Mouse (Mus musculus) liver, postnatal 0 days (tissue): ENCODE measurements around the gene Esr1. TPM values are rescaled to one million over a fixed set of nuclear protein-coding genes. Genes with fewer than 3 reads are reported as not detected.

Source experiments
- ATAC-seq: fragments of 200-750 bp; cut with Nextera tagmentation; 2 replicates; pipeline ENCODE4 v1.8.0; 2017; ENCODE audit warnings: mild to moderate bottlenecking, moderate library complexity
- DNase-seq: peaks from one replicate; pipeline ENCODE4 v3.0.0-alpha.2; 2016
- H3K27ac ChIP-seq: fragments of 300-500 bp; sonication (generic); 2 replicates; pipeline ENCODE4 v1.5.1; 2014; ENCODE audit warnings: antibody characterized with exemption, moderate library complexity, mild to moderate bottlenecking, low read depth
- H3K27me3 ChIP-seq: fragments of 300-500 bp; sonication (generic); 2 replicates; pipeline ENCODE4 v1.6.1; 2014; ENCODE audit warnings: low read length, control low read depth, mixed read lengths; ENCODE audit not compliant: insufficient read depth
- H3K36me3 ChIP-seq: fragments of 300-500 bp; sonication (generic); replicated peaks from 2 replicates; pipeline ENCODE4 v1.6.1; 2014; ENCODE audit warnings: mild to moderate bottlenecking, control low read depth, low read length, moderate library complexity, mixed read lengths; ENCODE audit not compliant: insufficient read depth
- H3K4me1 ChIP-seq: fragments of 300-500 bp; sonication (generic); 2 replicates; pipeline ENCODE4 v1.6.1; 2014; ENCODE audit warnings: antibody characterized with exemption, mild to moderate bottlenecking, control low read depth; ENCODE audit not compliant: insufficient read depth
- H3K4me2 ChIP-seq: fragments of 300-500 bp; sonication (generic); 2 replicates; pipeline ENCODE4 v1.6.1; 2014; ENCODE audit warnings: low read depth, mild to moderate bottlenecking, low read length, moderate library complexity, mixed read lengths
- H3K4me3 ChIP-seq: fragments of 300-500 bp; sonication (generic); 2 replicates; pipeline ENCODE4 v1.5.1; 2014; ENCODE audit warnings: low read depth, low read length
- H3K9ac ChIP-seq: fragments of 300-500 bp; sonication (generic); replicated peaks from 2 replicates; pipeline ENCODE4 v1.6.1; 2014; ENCODE audit warnings: mild to moderate bottlenecking, moderate library complexity
- H3K9me3 ChIP-seq: fragments of 300-500 bp; sonication (generic); 2 replicates; pipeline ENCODE4 v1.6.1; 2016; ENCODE audit warnings: mild to moderate bottlenecking, control low read depth, low read length, mixed read lengths
- CTCF ChIP-seq: sonication (generic); IDR thresholded peaks from 2 replicates; pipeline ENCODE4 v1.5.1; 2016; ENCODE audit warnings: antibody characterized with exemption, low read depth
- EP300 ChIP-seq: IDR thresholded peaks from 2 replicates; pipeline ENCODE4 v1.6.1; 2016; ENCODE audit warnings: antibody characterized with exemption, low read depth, mild to moderate bottlenecking
- WGBS: fragments of 180-500 bp; shearing (Covaris S2); extraction: QIAGEN DNeasy Blood & Tissue Kit; methylation state at CpG from one replicate; pipeline ENCODE4 v1.1.7; 2014; ENCODE audit not compliant: insufficient replicate concordance; 5-methylcytosine and 5-hydroxymethylcytosine counted together
- polyA plus RNA-seq: library from polyadenylated mRNA; unstranded; fragments of >200 nt; fragmentation: Nextera tagmentation; extraction: Ambion mirVana; gene quantifications from 2 replicates; pipeline ENCODE4 v1.2.1, GENCODE M21; 2015

Gene Esr1
- polyA plus RNA-seq, result 1.0 and 1.4 TPM in 2 replicates

DNA sequence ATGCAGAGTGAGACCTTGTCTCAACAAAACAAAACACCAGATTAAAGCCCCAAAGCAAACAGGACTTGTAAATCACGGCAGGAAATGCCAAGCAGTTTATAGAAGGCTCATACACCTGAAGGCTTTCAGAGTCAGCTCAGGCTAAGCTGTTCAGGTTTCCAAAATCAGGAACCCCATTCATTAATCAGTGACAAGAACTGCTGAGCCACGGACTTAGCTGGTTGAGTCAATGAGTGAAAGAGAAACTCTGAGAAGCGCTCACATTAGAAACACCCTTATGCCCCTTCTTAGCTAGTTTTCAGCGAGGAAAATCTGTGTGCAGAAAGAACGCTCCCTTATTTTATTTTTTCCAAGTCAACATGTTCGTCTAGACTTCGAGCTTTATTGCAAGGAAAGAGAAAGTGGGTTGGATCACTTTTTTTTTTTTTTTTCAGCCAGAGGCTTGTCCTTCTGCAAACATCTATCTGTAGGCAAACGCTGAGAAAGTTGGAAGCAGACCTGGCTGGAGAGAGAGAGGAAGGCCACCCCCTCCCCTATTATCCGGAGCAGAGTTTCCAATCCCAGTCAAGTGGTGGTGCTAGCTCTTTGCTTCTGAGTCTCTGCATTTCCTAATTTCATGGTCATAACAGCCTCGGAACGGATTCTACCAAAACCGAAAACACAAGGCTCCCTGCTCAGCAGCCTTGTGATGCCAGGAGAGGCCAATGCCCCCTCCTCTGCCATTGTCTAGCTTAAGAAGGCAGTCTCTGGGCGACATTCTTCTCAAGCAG, at the start of gene Esr1:
Esr1 (plus strand) TSS at position 208 of the 770 bp plus-strand sequence.
- H3K4me3 ChIP-seq, result peak within 1 kb of the TSS; percentile 45
- DNase-seq, result peak; percentile 13
- TF ChIP-seq CTCF, result peak; percentile 35
- TF ChIP-seq EP300, result no peak
- 24% methylated on average over 13 of the region's 13 CpGs for WGBS
- peak within 1 kb of the TSS; percentile 58 for H3K27ac ChIP-seq
- peak within 1 kb of the TSS; percentile 44 for H3K9ac ChIP-seq
- H3K9me3 ChIP-seq, result no peaks in the 10 kb centered on the region
- no peaks in the 10 kb centered on the region for H3K36me3 ChIP-seq
- no peaks in the 10 kb centered on the region for H3K27me3 ChIP-seq
- 0 out of 2 replicates have a peak, but pooled peaks have one; percentile 43 for ATAC-seq
- 0 out of 2 replicates have a peak, but pooled peaks cover 2% of the 10 kb centered on the region for H3K4me1 ChIP-seq
- peak within 1 kb of the TSS; percentile 73 for H3K4me2 ChIP-seq

DNA sequence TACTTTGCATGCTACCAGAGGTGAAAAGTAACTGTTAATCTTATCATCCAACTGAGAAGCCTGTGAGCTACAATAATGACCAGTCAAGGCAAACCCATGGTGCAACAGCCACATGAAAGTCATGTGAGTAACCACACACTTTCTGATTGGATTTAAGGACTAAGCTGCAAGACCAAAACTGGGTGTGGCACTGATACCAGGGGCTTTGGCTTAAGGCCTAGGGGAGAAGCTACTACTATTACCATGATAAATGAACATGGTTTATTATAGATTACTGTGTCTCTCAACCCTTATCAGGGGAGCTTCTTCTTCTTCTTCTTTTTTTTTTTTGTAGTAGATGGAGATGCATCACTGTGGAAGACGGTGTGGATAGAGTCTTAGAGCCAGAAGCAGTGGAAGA, 46.2 kb upstream of the Esr1 start:
- DNase-seq, result no peak
- ATAC-seq, result no peak
- no peak overlapping the region for H3K9ac ChIP-seq
- H3K9me3 ChIP-seq, result no peaks in the 10 kb centered on the region
- H3K36me3 ChIP-seq, result no peaks in the 10 kb centered on the region
- H3K27ac ChIP-seq, result no peak overlapping the region
- no peaks in the 10 kb centered on the region for H3K27me3 ChIP-seq
- no peak overlapping the region for H3K4me2 ChIP-seq
- no peak for TF ChIP-seq CTCF
- no peak for TF ChIP-seq EP300
- no peaks in the 10 kb centered on the region for H3K4me1 ChIP-seq
- no peak overlapping the region for H3K4me3 ChIP-seq
- 84% methylated on average over 1 of the region's 1 CpGs for WGBS

DNA sequence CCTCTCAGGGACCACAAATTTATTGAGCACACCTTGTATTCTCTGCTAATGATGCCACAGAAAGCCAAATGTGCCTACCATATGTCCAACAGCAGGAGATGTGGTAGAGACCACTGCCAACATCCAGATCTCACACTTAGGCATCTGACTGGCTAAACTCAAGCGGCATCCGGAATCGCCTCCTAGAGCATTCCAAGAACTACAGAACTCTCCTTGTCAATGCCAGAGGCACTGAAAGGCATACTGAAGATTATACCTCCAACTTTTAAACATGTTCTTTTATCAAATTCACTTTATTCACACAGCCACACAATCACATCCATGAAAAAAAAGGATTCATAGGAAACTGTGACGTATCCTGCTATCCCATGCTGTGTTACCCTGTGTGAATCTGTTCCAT, 40.6 kb upstream of the Esr1 start:
- no peak overlapping the region for H3K9ac ChIP-seq
- H3K4me3 ChIP-seq, result no peak overlapping the region
- 87% methylated on average over 4 of the region's 4 CpGs for WGBS
- no peaks in the 10 kb centered on the region for H3K36me3 ChIP-seq
- H3K4me2 ChIP-seq, result no peak overlapping the region
- TF ChIP-seq EP300 (no peak), CTCF (no peak)
- H3K9me3 ChIP-seq, result no peaks in the 10 kb centered on the region
- no peaks in the 10 kb centered on the region for H3K4me1 ChIP-seq
- no peak for ATAC-seq
- H3K27ac ChIP-seq, result no peak overlapping the region
- no peak for DNase-seq
- no peaks in the 10 kb centered on the region for H3K27me3 ChIP-seq

DNA sequence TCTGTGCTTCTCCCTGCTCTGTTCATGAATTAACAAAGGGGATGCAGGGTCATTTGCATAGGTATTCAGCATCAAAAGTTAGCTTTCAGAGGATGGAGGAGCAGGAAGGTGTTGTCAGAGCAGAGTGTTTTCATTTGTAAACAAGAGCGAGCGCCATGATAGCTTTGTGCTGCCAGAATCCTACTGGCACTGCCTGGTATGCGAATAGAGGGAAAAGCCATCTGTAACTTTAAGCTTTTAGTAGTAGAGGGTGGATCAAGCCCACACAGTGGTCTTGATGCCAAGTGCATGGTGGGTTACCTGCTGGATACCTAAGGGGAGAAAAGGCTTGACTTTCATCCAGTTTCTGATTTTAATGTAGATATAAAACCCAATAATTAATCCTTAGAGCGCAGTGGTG, 40.1 kb upstream of the Esr1 start:
- H3K9me3 ChIP-seq, result no peaks in the 10 kb centered on the region
- no peak overlapping the region for H3K27ac ChIP-seq
- no peak for DNase-seq
- H3K4me2 ChIP-seq, result no peak overlapping the region
- H3K27me3 ChIP-seq, result no peaks in the 10 kb centered on the region
- no peak overlapping the region for H3K4me3 ChIP-seq
- H3K9ac ChIP-seq, result no peak overlapping the region
- no peaks in the 10 kb centered on the region for H3K36me3 ChIP-seq
- H3K4me1 ChIP-seq, result no peaks in the 10 kb centered on the region
- TF ChIP-seq EP300, result no peak
- TF ChIP-seq CTCF, result no peak
- ATAC-seq, result no peak
- 79% methylated on average over 4 of the region's 4 CpGs for WGBS

DNA sequence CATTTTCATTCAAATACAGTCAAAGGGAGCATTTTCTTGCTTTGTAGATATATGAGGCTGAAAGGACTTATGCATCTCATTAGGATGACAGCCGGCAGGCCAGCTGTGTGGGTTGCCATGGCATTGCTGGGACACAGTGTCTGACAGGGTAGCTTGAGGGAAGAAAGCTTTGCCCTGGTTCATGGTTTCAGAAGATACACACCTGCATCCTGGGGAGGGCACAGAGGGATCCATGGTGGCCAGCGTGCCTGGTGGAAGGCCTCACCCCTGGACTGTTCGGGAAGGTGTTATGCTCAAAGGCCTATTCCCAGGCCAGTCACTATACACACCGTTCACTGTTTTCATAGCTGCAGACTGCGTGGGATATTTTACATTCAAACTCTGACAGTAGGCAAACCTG, 29.5 kb upstream of the Esr1 start:
- H3K4me3 ChIP-seq, result no peak overlapping the region
- no peak overlapping the region for H3K27ac ChIP-seq
- no peak for DNase-seq
- no peak overlapping the region for H3K9ac ChIP-seq
- no peak for ATAC-seq
- H3K9me3 ChIP-seq, result no peaks in the 10 kb centered on the region
- H3K4me2 ChIP-seq, result no peak overlapping the region
- H3K36me3 ChIP-seq, result no peaks in the 10 kb centered on the region
- H3K4me1 ChIP-seq, result no peaks in the 10 kb centered on the region
- H3K27me3 ChIP-seq, result no peaks in the 10 kb centered on the region
- WGBS, result 84% methylated on average over 5 of the region's 5 CpGs
- TF ChIP-seq EP300, result no peak
- TF ChIP-seq CTCF, result no peak

DNA sequence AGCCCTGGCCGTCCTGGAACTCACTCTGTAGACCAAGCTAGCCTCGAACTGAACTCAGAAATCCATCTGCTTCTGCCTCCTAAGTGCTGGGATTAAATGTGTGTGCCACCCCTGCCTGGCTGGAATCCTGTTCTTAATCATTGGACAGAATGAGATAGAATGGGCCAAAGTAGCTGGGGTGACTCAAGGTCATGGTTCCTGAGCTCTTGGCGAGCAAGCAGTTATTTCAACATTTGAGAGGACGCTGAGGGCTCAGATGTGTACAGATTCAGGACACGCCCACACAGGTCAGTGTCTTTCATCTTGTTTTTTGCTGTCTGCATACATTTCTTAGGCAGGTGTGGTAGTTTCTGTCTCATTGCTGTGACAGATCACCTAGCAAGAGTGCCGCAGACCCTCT, 24.7 kb upstream of the Esr1 start:
- Histone ChIP-seq H3K4me3 (no peak overlapping the region), H3K9me3 (no peaks in the 10 kb centered on the region), H3K4me2 (no peak overlapping the region), H3K9ac (no peak overlapping the region), H3K4me1 (no peaks in the 10 kb centered on the region), H3K27ac (no peak overlapping the region), H3K36me3 (no peaks in the 10 kb centered on the region), H3K27me3 (no peaks in the 10 kb centered on the region)
- ATAC-seq, result no peak
- no peak for TF ChIP-seq EP300
- TF ChIP-seq CTCF, result no peak
- no peak for DNase-seq
- WGBS, result 69% methylated on average over 6 of the region's 6 CpGs
